Mouse (Mus musculus): ENCODE measurements around the gene Chic2.

- TF ChIP-seq CTCF (IDR thresholded peaks at IDR 0.05; ENCODE audit: control insufficient read depth, insufficient read depth, low read length) = no peak
- no peak for TF ChIP-seq POLR2A (IDR thresholded peaks at IDR 0.05; ENCODE audit: borderline replicate concordance, control insufficient read depth, low read depth, low read length)
Observed at GRCm38 (mm10) chr5:75046681-75047321, 2.2 kb upstream of the Chic2 start.

Data from bone marrow, adult 2 months (tissue).